Mouse (Mus musculus) spleen, postnatal 14 days (tissue): Measurements from ENCODE around the gene Tfap4.
"Not testable (repeated sequence)": the region's sequence is repeated elsewhere in the genome, so short reads cannot be mapped to it uniquely, and the experiment has no call there.

Experiments
- DNase-seq, 2 experiments: peaks; one replicate each; pipeline ENCODE4 v3.0.0; 2021 to 2022; ENCODE audit warnings: low spot score in 2 of 2

Gene Tfap4

DNA sequence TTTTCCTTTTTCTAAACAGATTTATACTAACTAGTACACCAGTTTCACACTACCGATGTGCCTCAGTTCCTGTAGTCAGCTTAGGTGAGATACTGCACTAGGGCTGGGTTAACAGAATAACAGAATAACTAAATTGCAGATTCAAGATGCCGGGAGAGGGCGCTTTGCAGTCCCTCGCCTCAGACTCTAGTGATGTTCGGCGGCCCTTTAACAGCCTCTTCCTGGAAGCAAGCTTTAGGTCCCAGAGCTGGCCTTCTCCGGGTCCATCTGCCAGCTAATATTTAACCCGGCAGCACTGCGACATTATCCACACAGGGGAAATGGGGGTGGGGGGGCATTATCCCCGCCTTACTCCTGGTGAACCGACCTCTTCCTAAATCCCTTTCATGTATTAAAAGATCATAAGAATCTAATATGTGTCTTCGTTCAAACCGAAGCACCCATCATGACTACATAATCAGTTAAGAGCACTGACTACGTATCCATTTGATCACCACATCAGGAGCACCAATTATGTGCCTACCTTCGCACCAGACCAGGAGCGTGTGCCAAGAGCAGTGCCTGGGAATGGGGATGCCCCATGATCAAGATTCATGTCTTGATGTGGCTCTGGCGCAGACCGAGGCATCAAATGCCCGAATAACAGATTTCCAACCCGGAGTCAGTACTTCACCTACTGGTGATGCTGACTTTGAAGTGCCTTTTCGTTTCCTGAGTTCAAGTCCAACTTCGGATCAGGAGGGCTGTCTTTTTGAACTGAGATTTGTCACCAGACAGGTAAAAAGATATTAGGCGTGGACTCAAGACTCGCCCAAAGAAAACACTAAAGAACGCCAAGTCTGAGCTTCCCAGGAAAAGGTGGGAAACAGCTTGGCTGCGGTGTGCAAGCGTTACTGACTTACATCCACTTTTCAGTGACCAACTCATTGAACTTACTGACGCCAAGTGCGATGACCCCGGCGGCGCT, 33.5 kb upstream of the Tfap4 start:
- DNase-seq = peak in 1 of 2 experiments; percentile 31

DNA sequence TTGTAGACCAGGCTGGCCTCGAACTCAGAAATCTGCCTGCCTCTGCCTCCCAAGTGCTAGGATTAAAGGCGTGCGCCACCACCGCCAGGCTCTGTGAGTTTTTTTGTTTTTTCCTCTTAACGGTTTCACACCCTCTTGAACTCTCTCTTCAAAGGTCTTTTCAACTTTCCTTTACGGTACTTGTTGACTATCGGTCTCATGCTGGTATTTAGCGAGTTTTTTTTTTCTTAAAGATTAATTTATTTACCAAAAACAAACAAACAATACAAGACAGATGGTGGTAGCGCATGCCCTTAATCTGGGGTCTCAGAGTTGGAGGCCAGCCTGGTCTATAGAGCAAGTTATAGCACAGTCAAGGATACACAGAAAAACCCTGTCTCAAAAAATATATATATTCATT, 30.6 kb upstream of the Tfap4 start:
- no peak for DNase-seq

DNA sequence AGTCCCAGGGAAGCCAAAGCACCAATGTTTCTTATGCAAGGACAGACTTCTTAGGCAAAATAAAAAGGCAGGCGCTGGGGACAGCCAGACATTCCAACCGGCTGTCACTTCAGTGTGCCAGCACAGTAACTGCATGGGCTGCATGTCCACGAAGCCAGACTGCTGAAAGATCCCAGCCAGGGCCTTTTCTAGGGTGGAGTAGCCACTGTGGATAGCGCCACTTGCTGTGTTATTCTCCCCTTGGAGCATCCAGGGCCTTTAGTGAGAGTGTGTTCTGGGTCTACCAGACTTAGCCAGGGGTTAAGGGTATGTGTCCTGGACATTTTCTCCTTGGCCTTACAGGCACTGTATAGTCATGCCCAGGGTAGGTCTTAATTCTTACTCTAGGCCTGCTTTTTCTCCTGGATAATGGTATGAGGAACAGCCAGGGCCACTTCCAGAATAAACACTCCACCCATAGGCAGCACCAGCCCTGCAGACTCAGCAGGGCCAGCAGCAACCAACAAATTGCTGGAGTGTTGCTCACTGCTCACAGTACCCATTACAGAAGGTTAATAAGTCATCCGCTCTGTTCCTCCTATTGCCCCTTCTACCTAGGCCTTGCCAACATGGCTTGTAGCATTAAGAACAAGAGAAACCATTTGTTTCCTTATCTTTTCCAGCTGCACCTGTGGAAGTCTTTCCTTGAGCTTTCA, 28.0 kb upstream of the Tfap4 start:
- DNase-seq = no peak

DNA sequence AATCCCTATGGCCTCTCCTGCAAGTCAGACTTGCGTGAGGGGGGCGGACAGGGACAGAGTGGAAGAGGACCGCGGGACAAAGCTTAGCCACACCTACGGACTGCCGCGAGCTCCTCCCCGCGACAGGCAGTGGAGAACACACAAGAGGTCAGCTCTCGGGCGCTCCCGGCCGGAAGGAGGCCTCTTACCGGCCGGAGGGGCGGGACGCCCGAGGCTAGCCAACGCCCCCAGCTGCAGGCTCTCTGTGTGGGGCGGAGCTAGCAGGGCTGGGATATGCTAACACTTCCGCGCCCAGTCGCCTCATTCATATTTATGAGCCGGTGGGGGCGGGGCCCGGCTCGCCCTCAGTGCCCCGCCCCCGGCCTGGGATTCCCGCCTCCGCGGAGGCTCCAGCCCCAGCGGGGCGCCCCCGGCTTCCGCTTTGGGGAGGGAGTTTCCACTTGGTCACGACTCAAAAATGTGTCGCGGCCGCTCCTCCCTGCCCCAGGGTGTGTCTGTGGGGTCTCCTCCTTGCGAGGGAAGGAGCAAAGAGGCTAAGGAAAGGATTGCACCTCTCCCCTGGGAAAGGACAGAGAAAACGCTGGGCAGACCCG, 27.0 kb upstream of the Tfap4 start:
- peak; percentile 86 to 89 for DNase-seq

DNA sequence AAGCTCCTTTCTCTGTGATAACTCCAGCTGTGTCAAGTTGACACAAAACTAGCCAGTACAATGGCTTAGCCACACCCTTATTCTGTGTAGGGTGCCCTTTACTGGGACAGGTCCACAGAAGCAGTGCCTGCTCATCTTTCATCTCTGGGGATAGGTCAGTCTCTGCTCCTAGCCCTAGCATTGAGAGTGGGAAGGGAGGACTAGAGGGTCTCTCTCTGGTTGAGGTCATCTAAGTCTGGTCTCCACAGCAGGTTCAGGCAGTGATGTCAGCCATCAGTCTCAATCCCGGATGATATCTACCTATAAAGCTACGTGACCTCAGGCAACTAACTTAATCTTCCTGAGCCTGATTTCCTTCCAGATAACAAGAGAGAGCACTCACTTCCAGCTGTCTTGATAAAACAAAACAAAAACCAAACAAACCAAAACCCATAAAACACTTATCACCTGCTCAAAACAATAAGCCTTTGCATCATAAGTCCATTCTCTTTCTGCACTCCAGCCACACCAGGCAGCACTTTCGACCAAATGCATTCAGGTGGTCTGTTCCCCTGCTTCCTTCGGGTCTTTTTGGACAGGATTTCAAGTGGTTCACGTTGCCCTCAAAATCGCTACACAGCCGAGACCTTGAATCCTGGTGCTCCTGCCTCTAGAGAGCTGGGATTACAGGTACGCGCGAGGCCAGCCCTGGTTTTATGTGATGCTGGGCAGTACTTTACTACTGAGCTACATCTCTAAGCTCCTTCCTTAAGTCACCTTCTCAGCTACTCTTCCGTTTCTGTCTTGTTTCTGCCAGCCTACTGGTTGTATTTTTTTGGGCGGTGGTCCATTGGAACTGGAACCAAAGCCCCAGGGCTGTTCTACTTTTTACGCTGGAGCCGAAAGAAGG, 26.2 kb upstream of the Tfap4 start:
- no peak for DNase-seq

DNA sequence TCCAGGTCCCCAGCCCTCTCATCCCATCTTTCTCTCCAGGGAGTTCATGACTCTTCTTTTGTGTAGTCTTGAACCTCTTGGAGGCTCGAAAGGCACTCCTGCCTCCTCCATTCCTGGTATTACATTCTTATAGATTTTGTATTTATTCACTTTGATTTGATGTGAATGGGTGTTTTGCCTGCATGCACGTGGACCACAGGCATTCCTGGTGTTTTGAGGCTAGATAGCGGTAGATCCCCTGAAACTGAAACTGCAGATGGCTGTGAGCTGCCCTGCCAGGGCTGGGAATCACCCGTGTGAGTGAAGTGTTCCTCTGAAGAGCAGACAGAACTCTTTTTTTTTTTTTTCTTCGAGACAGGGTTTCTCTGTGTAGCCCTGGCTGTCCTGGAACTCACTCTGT, 24.8 kb upstream of the Tfap4 start:
- DNase-seq = no peak

DNA sequence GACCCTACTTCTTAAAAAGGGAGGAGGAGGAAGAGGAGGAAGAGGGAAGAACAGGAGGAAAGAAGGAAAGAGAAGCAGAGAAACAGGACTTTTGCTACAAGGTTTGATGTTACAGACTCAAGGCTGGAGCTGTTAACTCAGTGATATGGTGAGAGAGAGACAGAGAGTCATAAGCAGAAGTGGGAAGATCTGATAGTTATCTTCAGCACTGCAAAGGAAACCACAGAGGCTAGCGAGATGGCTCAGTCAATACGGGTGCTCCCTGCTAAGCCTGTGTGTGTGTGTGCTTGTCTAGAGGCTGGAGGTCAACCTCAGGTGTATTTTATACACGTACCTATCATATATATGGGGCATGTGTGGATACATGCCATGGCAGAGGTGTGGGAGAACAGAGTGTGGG, 24.2 kb upstream of the Tfap4 start:
- DNase-seq = no peak

DNA sequence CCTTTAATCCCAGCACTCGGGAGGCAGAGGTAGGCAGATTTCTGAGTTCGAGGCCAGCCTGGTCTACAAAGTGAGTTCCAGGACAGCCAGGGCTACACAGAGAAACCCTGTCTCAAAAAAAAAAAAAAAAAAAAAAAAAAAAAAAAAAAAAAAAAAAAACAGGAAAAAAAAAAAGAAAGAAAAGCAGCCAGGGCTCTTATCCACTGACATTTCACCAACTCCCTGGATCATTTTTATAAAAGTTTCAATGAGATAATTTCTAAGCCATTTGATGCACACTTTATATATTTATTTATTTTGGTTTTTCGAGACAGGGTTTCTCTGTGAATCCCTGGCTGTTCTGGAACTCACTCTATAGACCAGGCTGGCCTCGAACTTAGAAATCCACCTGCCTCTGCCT, 21.5 kb upstream of the Tfap4 start:
- not testable (repeated sequence) for DNase-seq

DNA sequence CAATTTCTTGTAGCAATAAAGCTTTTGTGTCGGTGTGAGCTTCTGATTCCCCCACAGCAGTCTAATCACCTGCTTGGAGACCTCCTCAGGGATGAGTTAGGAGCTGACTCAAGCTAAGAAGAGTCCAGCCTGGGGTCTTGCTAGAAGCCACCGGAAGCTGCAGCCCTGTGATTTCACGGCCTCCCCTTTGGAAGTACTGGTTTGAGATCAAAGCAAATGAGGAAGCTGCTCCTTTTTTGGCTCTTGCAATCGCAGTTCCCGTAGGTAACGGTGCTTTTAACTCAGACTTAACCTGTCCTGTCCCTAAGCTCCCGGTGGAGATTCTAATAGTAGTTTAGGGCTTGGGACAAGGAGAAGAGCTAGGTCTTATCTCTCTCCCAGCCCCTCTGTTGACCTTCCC, 19.0 kb upstream of the Tfap4 start:
- DNase-seq = no peak

DNA sequence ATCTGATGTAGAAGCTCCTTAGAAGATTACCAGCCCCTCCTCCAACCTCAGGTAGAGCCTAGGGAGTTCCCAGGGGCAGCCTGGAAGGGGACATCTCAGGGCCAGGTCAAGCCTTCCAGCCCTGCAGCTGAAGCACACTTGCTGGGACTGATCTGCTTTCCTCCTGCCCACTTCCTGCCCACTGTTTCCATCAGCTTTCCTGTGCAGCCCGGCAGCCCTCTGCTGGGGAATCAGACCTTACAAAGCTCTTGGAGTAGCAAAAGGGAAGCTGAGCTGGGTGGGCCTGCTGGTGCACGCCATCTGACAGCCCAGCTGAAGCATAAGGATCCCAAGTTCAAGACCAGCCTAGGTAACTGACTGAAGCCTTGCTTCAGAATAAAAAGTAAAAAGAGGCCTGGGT, 17.2 kb upstream of the Tfap4 start:
- no peak for DNase-seq

DNA sequence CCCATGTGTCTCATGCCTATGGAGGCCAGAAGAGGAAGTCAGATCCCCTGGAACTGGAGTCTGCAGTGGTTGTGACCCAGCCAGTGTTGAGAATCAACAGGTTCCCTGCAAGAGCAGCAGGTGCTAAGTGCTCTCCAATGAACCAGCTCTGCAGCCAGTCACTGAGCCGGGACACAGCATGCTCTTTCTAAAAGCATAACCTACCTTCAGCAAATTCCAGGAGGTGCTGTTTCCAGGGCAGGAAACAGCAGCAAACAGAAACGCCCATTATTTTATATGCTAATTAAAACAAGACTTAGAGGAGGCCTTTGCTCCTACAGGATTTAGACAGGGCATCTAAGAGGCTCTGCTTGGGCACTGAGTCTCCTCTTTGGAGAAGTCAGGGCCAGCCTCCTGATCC, 16.4 kb upstream of the Tfap4 start:
- no peak for DNase-seq

DNA sequence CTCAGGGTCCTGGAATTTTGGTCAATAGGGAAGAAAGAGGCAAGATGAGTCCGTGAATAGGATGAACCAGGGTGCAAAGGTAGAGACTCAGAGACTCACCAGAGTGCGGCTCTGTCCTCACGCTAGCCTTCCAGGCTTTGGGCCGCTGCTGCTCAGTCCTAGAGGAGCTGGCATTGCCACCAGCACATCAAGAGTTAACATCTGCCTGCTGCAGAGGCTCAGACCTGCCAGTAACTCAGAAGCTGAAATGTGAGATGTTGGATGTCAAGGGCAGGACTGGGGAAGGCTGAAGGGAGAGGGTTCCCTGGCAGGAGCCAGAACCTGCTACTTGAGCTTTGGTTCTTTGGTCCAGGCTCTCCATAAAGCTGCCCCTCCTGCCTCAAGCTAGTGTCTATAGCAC, 11.1 kb upstream of the Tfap4 start:
- DNase-seq = no peak

DNA sequence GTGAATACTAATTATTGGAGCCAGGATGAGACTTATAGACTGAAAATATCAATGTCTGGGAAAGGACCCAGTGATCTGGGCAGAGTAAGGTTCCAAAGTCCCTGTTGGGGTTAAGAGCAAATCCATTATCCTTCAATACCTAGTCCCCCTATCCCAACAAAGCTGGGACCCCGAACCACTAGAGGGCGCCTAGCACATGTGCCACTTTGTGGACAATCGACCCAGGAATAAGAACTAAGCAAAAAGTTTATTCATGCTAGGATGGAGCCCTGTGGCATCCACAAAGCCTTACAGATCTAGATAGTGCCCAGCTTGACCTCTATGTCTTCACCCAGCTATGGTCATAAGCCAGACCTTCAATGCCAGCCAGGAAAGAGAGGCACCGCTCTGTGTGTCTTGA, 8.3 kb upstream of the Tfap4 start:
- DNase-seq = peak; percentile 55 to 77

DNA sequence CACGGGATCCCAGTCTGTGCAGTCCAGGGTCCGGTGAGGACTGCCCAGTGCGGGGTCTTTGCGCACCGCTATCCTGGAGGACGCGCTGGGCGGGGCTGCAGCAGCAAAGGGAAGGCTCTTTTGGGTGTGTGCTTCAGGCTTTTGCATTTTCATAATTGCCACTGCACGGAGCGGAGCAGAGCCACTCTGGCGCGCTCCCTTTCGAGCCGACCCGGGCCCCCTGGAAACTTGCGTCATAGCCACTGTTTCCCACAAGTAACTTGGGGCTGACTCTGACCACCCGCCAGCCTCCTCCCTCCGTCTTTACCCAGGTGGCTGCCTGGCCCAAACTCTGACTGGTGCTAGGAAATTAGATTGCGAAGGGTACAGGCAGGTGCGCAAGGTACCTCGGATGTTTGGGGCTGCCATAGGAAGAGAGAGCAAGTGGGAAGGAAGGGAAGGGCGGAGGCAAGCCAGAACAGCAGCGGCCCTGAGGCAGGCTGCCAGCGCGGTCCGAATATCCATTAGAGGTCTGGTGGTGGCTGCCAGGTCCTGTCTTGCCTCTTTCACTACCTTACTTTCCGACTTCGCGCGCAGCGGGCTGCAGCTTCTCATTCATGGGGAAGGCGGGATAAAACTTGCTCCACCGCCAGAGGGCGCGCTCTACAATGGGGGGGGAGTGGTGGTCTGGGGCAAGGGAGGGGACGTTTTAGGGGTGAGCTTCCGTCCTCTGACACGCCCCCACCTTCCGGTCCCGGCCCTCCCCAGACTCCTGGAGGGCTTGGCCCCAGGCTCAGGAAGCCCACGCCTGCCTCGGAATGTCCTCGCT, 695 bp upstream of the Tfap4 start:
- peak; percentile 38 to 67 for DNase-seq

DNA sequence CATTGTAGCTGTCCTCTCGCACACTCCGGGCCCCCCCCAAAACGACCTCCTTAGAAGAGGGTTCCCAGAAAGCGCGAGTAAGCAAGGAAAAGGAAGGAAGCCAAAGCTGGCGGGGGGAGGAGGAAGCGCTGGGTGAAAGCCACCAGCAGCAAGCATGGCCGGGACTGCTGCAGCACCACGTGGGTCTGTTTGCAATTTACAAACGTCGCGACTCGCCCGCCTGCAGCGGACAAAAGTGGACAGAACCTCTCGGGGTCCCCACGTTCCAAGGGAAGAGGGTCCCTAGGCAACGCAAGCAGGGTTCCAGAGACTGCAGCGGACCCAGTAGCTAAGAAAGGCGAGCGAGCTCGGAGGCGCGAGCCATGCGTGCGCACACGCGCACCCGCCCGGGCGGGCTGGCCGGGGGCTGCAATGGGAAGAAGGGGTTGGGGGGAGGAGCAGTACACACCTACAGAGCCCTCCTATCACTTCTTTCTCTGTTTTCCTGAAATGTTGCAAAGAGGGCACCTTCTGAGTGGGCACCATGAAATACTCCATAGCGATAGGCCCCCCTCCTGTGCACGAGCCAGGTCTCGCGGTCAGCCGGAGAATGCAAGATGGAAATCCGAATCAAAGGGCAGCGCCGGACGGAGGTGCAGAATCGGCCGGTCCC, 548 bp downstream of the Tfap4 start:
- peak in 1 of 2 experiments; percentile 37 for DNase-seq

DNA sequence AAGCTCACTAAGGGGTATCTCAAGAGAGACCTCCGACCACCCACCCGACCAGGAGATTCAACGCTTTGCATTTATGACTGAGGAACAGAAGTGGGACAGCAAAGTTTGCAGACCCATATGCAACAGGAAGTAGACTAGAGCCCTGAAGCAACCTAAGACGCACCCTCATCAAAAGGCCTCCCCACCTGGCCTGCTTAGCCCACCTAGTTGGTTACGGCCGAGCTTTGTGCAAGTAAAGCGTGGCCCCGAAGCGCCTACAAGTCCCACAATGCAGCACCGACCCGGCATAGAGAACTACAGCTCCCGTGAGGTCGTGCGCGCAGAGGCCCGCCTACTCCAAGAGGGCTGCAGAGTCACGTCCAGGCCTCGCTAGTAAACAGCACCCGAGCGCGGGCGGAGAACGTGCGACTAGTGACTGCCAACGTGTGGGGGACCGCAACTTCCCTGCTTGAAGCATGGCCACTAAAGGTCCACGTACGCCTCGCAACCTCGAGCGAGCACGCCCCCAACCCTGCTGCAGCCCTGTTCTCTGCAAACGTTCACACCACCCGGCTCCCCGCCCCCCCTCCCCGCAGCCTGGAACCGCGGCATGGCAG, 1.2 kb downstream of the Tfap4 start:
- DNase-seq = peak; percentile 77 to 86

DNA sequence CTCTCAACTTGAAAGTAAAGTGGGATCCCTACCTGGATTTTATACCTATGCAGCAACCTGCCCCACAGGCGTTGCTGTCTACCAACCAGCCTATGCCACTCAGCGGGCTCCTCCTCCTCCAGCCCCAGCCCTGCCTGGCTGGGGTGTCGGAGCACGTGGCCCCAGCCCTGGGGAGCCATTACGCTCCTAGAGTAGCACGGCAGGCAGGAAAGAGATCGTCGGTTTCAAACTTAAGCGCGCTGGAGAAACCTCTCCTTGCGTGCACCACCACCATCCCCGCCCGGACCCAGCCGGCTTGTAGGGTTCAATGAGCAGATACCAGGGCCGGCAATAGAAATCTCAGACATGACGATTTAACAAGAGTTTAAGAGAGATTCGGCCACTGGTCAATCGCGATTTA, 1.7 kb downstream of the Tfap4 start:
- DNase-seq = peak; percentile 29 to 61

DNA sequence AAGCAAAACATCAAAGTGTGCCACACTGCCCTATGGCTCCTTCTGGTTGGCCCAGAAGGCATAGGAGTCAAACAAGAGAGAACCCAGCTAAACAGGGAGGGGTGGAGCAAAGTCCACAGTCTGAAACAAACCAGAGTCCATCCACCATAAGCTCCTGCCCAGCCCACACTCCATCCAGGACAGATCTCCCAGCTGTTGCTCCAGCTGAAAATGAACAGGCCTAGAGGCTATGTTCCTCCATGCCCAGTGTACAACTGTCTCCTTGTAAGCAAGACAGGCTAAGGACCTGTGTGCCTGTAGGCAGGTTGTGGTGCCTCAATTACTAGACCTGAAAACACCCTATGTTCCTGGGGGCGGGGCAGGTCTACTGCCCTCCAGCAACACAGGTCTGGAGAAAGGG, 2.6 kb downstream of the Tfap4 start:
- DNase-seq = no peak

DNA sequence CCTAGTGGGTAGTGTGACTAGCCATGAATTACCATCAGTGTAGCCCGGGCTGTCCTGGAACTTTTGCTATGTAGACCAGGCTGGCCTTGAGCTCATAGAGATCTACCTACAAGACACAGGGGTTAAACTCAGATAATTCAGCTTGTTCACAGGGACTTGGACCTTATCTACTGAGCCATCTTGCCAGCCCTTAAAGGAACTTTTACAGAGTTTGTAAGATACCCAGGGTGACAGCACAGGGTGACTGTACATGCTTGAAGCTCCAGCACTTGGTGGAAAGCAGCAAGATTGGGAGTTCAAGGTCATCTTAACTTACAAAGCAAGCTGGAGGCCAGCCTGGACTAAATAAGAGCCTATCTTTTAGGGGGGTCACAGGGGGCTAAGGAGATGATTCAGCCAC, 4.1 kb downstream of the Tfap4 start:
- DNase-seq = no peak
